Mouse (Mus musculus): ENCODE measurements at regions not wholly inside any gene's neighbourhood (a gene's known extent, or its start where the extent isn't known, plus 50 kb on each side); places are given as distances from the start of the nearest gene placed in this dataset.

DNA sequence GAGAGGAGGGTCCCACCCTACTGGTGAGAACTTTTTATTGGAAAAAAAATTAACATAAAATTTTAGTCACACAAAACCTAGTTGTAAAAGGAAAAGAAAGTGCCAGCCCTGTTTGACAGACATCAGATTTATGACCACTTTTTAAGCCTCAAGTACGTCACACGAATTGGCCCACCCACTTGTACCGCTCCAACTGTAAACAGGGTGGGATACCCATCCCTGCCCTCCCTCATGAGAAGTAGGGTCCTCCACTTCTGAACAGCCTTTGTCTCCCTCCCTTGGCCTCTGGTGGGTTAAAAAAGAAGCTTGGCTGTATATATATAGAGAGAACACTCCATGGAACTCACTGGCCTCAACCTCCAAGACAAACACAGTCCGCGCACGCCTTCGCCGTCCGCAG lies 303.5 kb downstream of the Sox9 start:
- no peak for DNase-seq (ENCODE audit: low spot score in 2 of 2)

DNA sequence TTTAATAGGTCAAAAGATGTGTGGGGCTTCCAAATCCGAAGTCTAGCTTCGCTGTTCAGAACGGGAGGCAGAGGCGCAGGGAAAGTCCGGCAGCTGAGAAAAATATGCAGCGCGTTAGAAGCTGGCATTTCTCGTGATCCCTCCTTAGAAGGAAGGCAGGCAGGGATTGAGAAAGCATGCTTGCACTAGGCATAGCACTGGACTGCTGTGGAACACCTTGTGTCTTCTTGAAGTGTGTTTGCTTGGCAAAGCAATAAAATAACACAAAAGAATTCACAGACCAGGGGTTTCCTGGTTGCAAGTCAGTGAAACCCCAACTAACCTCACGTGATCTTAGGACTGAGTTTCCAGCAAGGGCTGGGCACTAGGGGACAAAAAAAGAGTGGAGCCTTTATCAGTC lies 305.1 kb downstream of the Sox9 start:
- DNase-seq (ENCODE audit: low spot score in 2 of 2): no peak

DNA sequence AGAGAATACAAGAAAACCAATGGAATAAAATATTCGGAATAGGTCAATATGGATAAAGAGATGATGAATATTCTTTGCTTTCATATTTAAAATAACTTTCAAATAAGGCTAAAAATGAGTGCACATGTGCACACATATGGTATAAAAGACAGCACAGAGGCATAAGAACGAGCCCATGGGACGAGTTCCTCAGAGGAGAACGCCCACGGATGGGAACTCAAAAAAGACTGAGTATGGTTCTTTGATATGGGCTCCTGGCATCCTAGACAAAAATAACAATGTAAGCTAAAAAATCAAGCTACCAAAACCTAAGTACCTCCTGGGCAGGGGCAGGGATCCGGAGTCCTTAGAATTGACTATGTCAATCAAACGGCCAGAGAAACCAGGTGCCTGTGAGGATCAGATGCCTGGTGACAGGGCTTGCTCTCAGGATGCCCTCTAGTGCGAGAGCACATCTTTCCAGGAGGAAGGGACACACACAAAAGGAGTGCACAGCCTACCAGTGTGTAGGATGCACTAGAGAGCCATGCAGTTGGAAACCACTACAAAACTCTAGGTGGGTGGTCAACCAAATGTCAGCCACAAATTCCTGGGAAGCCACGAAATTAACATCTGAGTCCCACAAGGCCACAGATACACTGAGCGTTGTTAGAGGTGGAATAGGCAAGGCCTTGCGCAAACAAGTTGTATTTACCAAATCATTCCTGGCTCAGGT lies 307.8 kb downstream of the Sox9 start:
- DNase-seq (ENCODE audit: low spot score in 2 of 2): no peak

DNA sequence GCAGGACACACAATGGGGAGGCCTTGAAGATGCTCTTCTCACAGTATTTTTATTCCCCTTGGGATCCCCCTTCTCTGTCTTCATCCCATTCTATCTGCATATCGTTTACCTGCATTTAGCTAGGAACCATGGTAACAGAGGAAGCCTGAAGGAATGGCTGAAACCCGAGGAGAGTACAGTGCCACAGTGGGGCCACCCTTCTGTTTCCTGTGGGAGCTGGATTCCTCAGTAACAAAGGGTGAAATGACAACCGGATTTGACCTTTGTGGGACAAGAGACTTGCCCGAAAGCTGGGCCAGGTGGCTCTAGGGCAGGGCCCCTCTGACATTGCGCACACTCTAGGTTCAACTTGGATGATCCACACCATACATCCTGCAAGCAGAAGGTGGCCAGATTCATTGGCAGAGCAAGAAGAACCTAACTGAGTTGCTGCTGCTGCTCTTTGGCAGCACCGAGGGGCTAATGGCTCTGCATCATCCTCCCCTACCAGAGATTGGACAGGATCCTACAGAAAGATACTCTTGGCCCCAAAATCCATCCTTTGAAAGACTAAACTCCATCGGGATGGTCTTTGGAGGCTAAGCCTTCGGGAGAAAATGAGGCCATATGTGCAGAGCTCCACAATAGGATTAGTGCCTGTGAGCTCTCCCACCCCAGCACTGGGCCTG lies 310.0 kb downstream of the Sox9 start:
- no peak for DNase-seq (ENCODE audit: low spot score in 2 of 2)

DNA sequence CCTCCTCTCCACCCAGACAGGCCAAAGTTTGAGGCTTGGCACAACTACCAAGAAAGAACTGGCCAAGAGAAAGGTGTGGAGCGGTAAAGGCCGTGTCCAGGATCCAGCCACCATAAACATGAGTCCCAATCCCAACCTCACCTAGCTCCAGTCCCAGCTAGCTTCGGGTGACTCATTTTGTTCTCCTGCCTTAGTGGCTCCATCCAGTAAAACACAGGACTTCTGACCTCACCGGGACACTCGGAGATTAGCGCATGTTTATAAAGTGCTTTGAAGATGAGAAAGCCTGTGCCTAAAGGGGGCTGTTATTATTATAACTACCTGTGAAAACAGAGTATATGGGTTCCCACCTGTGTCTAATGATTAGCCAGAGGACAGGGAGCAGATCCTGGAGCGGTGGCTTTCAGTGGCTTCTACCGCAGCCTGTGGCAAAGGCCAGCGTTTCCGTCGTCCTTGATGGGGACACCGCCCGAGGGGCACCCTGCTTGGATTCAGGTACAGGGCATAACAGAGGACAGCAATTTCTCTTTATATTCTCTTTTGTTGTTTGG lies 311.9 kb downstream of the Sox9 start:
- no peak for DNase-seq (ENCODE audit: low spot score in 2 of 2)

DNA sequence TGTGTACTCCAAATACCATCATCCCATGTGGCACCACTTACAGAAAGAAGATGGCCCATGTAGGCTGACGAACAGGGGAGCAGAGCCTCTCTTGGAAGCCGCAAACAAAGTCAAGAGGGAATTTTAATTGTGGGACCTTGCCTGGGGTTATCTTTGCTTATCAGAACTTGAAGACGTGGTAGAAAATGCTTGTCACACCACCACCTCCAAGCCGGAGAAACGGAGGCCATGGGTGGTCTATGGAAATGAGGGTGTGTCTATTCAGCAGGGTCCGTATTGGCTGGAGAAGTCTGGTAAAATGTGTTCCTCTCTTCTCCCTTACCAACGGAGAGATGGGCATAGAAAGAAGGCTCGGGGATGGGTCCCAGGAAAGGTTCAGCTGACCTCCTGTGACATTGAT lies 313.6 kb downstream of the Sox9 start:
- no peak for DNase-seq (ENCODE audit: low spot score in 2 of 2)

DNA sequence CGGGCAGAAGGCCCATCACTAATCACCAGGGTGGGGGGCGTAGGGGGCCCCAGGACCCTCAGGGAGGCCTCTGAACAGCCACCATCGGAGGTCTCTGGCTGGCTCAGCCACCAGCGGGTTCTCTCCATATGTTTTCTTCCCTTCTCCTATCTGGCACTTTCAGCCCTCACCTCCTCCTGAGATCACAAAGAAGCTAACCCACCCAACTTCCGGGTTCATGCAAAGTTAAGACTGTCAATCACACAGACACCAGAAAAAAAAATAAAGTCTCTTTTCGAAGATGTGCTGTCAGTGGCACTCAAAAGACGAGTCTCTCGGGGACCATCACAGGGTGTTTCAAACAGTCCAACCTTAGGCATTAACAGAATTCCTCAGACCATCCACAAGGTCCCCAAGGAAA lies 314.2 kb downstream of the Sox9 start:
- DNase-seq (ENCODE audit: low spot score in 2 of 2): no peak

DNA sequence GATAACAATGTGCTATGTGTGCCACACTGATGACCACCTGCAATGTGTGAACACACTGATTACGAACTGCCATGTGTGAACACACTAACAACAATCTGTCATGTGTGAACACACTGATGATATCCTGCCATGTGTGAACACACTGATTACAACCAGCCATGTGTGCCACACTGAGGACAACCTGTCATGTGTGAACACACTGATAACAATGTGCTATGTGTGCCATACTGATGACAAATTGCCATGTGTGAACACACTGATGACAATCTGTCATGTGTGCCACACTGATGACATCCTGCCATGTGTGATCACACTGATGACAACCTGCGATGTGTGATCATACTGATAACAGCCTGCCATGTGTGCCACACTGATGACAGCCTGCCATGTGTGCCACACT lies 316.3 kb downstream of the Sox9 start:
- no peak for DNase-seq (ENCODE audit: low spot score in 2 of 2)

DNA sequence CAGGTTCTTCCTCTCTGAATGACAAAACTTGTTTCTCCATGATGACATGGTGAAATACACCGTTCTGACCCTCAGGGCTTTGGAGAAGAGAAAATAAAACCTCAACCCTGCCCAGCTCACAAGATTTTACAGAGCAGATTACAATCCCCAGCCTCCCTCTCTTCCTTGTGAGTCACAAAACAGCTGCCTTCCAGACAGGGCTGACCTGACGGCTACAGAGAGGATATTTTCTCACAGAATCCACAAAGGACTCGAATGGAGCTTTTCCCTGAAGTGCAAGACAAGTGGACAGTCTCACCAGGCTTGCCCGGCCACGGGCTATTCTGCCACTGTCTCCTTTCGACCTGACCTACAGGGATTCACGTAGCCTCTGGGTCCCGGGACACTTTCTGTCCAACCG lies 318.8 kb downstream of the Sox9 start:
- DNase-seq (ENCODE audit: low spot score in 2 of 2): no peak

DNA sequence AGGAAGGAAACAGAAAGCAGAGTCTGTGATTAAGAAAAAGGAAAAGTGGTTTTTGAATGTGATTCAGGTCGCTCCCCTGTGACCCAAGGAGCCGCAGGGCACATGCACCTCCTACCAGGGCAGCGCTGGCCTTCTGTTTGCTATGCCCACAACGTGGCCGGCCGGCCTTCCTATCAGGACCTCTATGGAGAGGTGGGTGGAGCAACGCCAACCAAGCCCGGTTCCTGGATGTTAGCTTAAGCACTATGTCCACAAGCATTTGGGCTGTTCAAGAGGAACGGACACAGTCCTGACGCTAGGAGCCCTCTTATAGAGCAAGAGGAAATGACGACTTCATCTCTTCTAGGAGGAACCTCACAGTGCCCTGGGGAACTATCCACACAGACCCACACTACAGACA lies 319.5 kb downstream of the Sox9 start:
- DNase-seq (ENCODE audit: low spot score in 2 of 2): no peak

DNA sequence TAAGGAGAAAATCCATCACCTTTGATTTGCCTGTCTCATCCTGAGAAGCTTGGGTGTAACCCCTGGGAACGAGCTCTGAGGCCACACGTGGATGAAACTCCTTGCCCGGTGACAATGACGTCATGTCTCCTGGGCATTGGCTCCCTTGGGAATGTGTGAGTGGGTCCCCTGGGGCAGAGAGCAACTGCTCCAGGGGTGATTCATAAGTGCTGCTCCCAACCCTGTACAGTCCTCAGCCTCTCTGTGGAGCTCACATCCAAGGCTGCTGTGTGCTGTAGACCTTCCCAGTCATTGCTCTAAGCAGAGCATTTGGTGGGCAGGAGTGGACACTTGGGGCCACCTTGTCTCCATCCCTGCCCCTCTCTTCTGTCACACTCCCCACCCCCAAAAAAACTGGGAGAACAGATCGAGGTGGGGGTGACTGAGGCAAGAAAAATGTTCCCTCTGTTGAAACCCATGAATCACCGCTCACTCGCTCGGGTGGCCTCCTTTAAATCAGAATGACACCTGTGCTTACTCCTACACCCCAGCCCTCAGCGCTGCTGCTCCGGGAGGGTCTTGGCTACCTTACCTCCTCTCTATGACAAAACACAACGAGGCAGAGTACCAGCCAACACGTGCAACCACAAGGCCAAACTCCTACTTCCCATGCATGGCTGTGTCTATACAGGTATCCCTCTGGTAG lies 321.3 kb downstream of the Sox9 start:
- DNase-seq (ENCODE audit: low spot score in 2 of 2): peak in 1 of 2 experiments; percentile 35

DNA sequence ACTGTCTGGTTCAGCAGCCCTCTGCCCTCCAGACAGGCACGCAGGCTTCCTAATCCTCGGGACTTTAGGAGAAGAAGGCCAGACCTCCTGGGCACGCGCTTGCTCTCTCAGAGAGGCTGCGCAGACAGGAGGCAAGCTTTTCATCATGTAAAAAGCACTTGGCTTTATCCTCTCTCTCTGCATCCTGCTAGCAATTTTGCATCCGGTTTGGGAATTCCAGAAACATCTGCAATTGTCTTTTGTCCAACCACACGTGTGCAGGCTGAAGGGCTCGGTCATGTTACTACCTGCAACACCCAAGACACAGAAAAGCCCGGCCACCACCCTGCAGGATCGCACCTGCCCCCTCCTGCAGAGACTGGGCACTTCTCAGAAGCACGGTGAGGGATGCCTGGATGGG lies 323.3 kb downstream of the Sox9 start:
- no peak for DNase-seq (ENCODE audit: low spot score in 2 of 2)

DNA sequence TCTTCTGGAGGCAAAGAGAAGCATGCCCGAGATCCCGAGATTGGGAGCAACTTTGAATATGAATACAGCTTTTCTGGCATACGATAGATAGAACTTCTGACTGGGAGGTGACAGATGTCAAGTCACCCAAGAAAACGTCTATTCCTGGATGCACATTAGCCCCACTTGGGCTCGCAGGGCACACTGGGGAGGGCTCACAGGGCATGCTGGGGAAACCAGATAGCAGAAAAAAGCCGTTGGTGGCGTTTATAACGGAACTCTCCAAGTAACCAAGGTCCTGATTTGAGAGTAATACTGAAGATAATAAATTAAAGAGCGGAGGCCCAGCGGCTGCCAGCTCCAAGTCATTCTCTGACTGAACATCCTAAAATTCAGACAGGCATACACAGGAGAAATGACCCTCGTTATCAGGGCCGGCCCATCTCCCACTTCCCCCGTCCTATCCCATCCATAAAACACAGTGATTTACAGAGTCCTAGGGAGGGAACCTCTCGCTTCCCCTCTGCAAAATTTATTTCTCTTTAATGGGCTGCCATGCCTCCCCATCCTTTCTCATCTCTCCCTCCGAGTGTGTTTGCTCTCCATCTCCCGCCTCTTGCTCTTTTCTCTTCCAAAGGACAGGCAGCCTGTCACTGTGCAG lies 325.3 kb downstream of the Sox9 start:
- no peak for DNase-seq (ENCODE audit: low spot score in 2 of 2)

DNA sequence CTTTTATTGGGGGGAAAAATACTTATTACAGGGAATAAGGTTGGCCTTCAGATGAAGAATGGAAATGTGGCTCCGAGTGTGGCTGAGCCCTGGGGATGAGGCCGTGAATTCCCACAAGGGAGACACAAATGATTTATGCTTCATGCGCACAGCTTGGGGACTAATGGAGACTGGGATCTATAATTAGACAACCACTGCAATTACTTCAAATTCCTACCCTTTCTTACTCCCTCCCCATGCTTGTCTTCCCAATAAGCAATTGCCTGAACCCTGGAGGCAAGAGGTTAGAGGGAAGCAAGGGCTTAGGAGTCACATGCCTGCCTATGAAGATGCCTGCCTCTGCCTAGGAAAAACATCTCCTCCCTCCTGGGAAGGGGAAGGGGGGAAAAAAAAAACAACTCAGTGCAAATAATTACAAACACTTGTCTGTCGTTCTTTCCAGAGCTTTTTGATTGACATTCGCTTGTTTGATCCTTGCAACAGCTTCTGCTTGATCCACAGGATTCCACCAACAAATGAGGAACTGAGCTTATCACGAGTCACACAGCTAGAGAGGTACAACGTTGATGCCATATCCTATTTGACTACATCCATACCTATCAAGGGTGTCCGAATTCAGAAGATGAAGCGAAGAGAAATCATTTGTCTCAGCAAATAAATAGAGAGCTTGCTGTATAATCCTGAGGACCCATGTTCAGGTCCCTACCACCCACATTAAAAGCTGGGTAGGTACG lies 326.1 kb downstream of the Sox9 start:
- no peak for DNase-seq (ENCODE audit: low spot score in 2 of 2)

DNA sequence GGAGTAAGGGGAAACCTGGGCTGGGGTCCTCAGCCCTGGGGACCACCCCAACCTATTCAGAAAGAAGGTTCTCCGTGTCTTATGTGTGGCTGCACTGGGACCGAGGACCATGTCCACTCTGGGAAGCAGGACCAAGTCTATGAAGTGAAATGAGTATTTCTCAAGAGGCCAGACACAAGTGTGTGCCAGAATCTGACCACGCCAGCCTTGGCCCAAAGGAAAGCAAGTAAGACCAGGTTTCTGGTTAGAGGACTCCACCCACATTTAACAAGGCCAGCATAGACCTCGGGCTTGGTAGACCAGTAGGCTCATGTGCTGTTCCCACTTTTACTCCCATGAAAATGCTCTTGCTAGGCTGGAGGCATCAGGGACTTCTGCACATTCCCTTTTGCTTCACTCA lies 327.1 kb downstream of the Sox9 start:
- no peak for DNase-seq (ENCODE audit: low spot score in 2 of 2)

DNA sequence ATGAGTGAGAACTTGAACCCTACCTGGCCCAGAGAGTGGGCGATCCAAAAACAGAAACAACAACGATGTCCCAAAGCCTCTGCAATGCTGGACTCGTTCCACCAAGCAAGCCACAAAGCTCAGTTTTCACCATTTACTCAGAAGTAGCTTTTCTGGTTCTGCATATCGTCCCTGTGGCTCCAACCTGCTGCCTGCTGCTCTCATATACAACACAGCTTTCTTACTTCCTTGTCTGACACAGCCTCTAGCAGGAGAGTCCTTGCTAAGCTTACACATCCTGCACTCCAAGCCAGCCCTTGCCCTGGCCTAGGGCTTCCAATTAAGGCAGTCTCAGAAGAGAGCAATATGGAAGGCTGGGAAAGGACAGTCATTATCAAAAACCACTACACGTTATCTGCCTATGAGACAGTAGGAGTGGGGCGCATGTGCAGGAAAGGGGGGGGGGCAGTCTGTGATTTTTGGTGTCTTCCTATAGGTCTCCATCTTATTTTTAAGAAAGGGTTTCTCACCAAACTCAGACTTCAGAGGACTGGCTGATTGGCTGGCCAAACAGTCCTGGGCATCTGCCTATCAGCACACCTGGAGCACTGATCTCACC lies 331.3 kb downstream of the Sox9 start:
- DNase-seq (ENCODE audit: low spot score in 2 of 2): no peak

DNA sequence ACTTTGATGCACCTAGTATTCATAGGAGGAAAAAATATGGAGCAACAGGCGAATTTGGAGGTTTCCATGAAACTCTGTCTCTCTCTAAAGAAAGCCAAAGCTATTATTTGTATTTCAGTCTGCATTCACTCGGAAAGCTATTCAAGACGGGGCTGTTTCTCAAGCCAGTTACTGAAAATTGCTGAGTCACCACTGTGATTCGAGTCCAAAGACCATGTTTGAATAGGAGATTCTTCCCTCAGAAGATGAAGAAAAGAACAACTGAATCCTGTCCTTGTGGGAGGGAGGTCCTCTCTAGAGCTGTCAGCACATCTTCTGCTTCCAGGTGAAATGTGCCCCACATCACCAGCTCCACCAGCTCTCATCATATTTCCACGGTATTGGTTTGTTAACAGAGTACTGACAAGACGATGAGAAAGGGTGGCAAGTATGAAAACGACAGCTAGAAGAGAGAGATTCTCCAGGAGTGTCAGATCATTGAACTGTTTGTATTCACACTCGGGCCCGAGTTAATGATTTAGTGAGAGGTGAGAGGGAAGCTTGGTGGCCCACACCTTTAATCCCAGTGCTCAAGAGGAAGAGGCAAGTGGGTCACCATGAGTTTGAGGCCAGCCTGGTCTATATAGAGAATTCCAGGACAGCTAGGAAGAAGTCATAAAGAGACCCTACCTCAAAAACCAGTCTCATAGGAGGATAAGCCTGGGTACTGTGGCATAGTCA lies 335.3 kb downstream of the Sox9 start:
- no peak for DNase-seq (ENCODE audit: low spot score in 2 of 2)

DNA sequence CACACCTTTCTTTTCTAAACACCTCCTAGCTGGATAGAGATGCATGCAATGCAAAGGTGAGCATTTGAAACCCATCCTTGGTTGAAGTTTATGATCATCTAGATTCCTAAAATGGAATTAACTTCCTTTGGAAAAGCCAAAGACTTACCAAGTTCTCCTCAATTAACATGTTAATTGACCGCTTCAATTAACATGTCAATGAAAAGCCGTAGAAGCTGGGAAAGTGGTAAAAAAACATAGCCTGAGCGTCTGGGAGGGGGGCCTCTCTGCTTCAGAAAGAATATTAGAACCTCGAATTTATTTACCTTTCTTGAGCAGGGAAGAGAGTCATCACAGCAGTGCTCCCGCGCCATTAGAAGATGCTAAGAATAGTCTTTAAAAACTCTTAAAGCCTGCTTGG lies 338.5 kb downstream of the Sox9 start:
- no peak for DNase-seq (ENCODE audit: low spot score in 2 of 2)

DNA sequence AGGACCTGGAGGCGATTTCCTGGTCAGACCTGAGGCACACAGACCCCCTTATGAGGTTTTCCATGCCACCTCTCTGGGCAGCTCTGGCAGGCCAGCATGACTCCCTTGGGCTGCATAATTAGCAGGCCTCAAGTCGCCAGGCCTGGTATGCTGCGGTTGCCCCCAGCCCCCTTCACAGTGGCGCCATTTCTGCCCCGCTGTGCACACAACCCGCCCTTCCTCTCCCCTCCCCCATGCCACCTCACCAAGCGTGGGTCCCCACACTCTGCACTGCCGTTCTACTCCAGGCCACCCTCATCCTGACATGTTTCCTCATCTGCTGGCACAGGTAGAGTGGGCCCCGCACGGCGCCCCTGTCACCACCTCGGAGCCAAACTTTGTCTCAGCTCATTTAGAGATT lies 339.3 kb downstream of the Sox9 start:
- no peak for DNase-seq (ENCODE audit: low spot score in 2 of 2)

DNA sequence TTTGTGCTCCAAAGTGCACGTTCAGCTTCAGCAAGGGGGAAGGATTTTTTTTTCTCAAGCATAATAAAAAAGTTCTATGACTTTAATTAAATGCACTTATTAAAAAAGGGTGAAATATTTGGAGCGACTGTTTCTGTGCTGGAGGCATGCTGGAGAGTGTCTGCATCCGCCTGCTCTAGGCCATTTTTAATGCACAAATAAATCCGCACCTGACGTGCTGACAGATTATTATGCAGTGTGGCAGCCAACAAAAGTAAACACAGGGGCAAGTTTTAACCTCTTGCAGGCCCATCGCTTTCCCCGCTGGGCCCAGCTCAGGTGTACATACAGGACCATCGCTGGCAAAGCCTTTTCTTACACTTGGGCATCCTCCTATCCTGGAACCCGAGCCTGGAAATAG lies 340.1 kb downstream of the Sox9 start:
- no peak for DNase-seq (ENCODE audit: low spot score in 2 of 2)

All from adrenal gland, adult 18-20 months (tissue).